Mouse (Mus musculus): Measurements from ENCODE around the gene Mrrf. TPM values are rescaled to one million over a fixed set of nuclear protein-coding genes. Genes with fewer than 3 reads are reported as not detected.

The Mrrf gene
- polyA plus RNA-seq, 1 experiment from 2014 or later, result 21.0 TPM

DNA sequence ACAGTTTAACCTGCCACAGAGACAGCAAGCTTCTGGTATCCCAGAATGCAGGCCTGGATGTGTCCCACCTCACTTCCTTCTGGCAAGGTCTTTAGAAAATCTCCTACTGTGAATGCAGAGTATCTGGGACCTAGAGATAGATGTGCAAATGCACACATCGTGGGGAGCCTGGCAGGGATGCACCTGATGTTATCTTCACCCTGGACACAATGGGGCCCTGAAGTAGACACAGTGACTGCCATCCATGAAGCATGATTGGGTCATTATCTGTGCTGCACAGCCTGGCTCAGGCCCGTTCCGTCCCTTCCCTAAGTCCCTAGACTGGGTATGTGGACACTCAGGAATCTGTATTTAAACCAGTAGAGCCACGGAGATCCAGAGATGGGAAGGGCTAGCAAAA, 68.4 kb downstream of the Mrrf start:
- ATAC-seq (ENCODE audit: low FRiP score, low TSS enrichment) (no peak), DNase-seq (ENCODE audit: low spot score) (no peak)
- Histone ChIP-seq H3K4me1 (replicated peaks; ENCODE audit: control insufficient read depth, insufficient read depth) (0 out of 2 replicates have a peak, but pooled peaks cover 8% of the 10 kb centered on the region), H3K36me3 (ENCODE audit: control insufficient read depth, insufficient read depth, low read length) (no peaks in the 10 kb centered on the region), H3K27me3 (ENCODE audit: control insufficient read depth, insufficient read depth, low read length) (no peaks in the 10 kb centered on the region), H3K9me3 (ENCODE audit: control insufficient read depth, low read length) (no peaks in the 10 kb centered on the region), H3K9ac (ENCODE audit: low read length) (no peak overlapping the region), H3K4me3 (ENCODE audit: low read depth, low read length) (no peak overlapping the region), H3K27ac (replicated peaks) (no peak overlapping the region), H3K4me2 (replicated peaks; ENCODE audit: low read depth) (no peak overlapping the region)
- TF ChIP-seq EP300 (optimal IDR thresholded peaks at IDR 0.05), result no peak
- TF ChIP-seq CTCF (IDR thresholded peaks at IDR 0.05; ENCODE audit: low read depth), result no peak
- 77% methylated on average over 4 of the region's 4 CpGs for WGBS

DNA sequence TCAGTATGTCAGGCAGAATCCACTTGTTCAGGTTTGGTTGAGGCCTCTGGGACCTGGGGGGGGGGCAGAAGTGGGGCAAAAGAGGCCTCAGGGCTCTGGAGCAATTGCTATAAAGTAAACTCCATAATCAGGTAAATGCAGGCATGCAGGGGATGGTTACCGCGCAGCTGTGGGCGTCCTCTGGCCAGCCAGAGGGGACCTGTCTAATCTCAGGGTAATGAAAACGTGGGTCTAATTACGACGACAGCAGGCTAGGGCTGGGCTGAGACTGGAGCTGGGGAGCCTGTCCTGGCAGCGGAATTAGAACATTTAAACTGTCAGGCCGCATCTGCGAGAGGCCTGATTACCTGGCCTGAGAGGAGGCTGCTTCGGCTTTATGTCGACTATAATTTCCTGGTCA, 70.9 kb downstream of the Mrrf start:
- no peaks in the 10 kb centered on the region for H3K36me3 ChIP-seq (ENCODE audit: control insufficient read depth, insufficient read depth, low read length)

DNA sequence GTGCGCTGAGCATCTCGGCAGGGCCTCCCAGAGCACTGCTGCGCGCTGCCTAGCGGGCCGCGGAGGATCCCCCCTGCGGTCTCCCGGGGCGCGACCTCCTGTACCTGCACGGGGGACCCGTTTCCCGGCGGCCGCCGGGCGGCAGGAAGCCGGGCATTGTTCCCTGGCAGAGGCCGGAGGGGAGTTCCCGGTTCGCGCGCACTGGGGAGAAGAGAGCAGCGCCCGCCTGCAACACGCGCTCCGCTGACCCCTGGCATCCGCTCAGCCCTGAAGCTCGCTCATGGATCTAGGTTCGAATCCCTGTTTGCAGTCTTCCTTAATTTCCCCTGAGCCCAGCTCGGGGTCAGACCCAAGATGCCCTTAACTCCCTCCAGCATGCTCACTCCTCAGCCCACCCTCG, 74.6 kb downstream of the Mrrf start:
- Histone ChIP-seq H3K27me3 (ENCODE audit: control insufficient read depth, insufficient read depth, low read length) (peaks cover 3% of the 10 kb centered on the region; the same call in 1 of the 2 replicates), H3K9ac (ENCODE audit: low read length) (0 out of 2 replicates have a peak overlapping the region, but pooled peaks have one; percentile 31), H3K4me3 (ENCODE audit: low read depth, low read length) (no peak overlapping the region), H3K4me2 (replicated peaks; ENCODE audit: low read depth) (0 out of 2 replicates have a peak overlapping the region, but pooled peaks have one; percentile 17), H3K4me1 (replicated peaks; ENCODE audit: control insufficient read depth, insufficient read depth) (no peaks in the 10 kb centered on the region), H3K36me3 (ENCODE audit: control insufficient read depth, insufficient read depth, low read length) (no peaks in the 10 kb centered on the region), H3K27ac (replicated peaks) (no peak overlapping the region), H3K9me3 (ENCODE audit: control insufficient read depth, low read length) (no peaks in the 10 kb centered on the region)
- whole genome bisulfite sequencing, result 12% methylated on average over 26 of the region's 34 CpGs
- TF ChIP-seq CTCF (IDR thresholded peaks at IDR 0.05; ENCODE audit: low read depth) (no peak), EP300 (optimal IDR thresholded peaks at IDR 0.05) (no peak)
- DNase-seq (ENCODE audit: low spot score), result no peak
- ATAC-seq (ENCODE audit: low FRiP score, low TSS enrichment), result no peak

More for the DNA sequence above, 70.9 kb downstream of the Mrrf start:
- Histone ChIP-seq H3K27me3 (ENCODE audit: control insufficient read depth, insufficient read depth, low read length) (peaks cover 3% of the 10 kb centered on the region; the same call in 1 of the 2 replicates), H3K9ac (ENCODE audit: low read length) (no peak overlapping the region), H3K9me3 (ENCODE audit: control insufficient read depth, low read length) (no peaks in the 10 kb centered on the region), H3K4me2 (replicated peaks; ENCODE audit: low read depth) (no peak overlapping the region), H3K4me3 (ENCODE audit: low read depth, low read length) (no peak overlapping the region), H3K4me1 (replicated peaks; ENCODE audit: control insufficient read depth, insufficient read depth) (0 out of 2 replicates have a peak, but pooled peaks cover 2% of the 10 kb centered on the region), H3K27ac (replicated peaks) (no peak overlapping the region)
- ATAC-seq (ENCODE audit: low FRiP score, low TSS enrichment) (no peak), DNase-seq (ENCODE audit: low spot score) (no peak)
- 66% methylated on average over 11 of the region's 11 CpGs for WGBS
- no peak for TF ChIP-seq CTCF (IDR thresholded peaks at IDR 0.05; ENCODE audit: low read depth)
- TF ChIP-seq EP300 (optimal IDR thresholded peaks at IDR 0.05), result no peak

DNA sequence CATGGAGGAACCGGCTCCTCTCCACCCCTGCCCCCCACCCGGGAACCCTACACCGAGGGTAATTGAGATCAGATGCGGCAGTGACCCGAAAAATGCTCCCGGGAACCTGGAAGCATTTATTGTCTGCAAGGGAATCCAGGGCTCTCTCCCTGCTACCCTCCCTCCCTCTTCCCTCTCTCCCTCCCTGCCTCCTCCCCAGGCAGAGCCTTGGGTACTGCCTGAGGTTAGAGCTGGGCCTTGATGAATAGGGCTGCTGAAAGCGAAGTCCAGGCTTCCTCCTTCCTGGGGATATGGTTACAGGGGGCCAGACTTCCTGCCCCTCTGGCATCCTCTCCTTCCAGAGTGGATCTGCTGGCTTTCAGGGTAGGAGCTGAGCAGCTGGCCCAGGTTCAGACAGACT, 75.6 kb downstream of the Mrrf start:
- Histone ChIP-seq H3K4me2 (replicated peaks; ENCODE audit: low read depth) (no peak overlapping the region), H3K4me3 (ENCODE audit: low read depth, low read length) (no peak overlapping the region), H3K27me3 (ENCODE audit: control insufficient read depth, insufficient read depth, low read length) (peaks cover 3% of the 10 kb centered on the region; the same call in 1 of the 2 replicates), H3K27ac (replicated peaks) (no peak overlapping the region), H3K9me3 (ENCODE audit: control insufficient read depth, low read length) (no peaks in the 10 kb centered on the region), H3K9ac (ENCODE audit: low read length) (no peak overlapping the region), H3K36me3 (ENCODE audit: control insufficient read depth, insufficient read depth, low read length) (no peaks in the 10 kb centered on the region), H3K4me1 (replicated peaks; ENCODE audit: control insufficient read depth, insufficient read depth) (no peaks in the 10 kb centered on the region; the same call in 1 of the 2 replicates)
- no peak for DNase-seq (ENCODE audit: low spot score)
- TF ChIP-seq CTCF (IDR thresholded peaks at IDR 0.05; ENCODE audit: low read depth) (no peak), EP300 (optimal IDR thresholded peaks at IDR 0.05) (no peak)
- ATAC-seq (ENCODE audit: low FRiP score, low TSS enrichment), result no peak
- 73% methylated on average over 7 of the region's 7 CpGs for WGBS

DNA sequence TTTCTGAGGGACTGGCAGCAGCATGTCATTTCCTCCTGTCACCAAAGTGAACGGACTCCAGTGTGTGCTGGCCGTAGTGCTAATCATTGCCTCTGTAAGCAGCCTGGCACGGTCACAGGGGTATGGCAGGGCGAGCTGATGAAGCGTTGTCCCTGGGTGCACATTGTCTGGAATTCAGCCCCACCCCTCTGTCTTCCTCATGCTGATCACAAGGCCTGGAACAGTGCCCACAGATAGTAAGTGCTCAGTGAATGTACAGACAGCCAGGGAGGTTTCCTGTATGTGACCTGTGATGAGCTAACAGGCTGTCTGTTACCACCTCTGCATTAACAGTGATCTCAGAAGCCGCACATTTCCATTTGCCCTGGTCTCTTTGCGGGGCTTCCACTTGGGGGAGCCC, 76.9 kb downstream of the Mrrf start:
- WGBS, result 51% methylated on average over 7 of the region's 7 CpGs
- Histone ChIP-seq H3K9me3 (ENCODE audit: control insufficient read depth, low read length) (no peaks in the 10 kb centered on the region), H3K27ac (replicated peaks) (no peak overlapping the region), H3K4me1 (replicated peaks; ENCODE audit: control insufficient read depth, insufficient read depth) (peaks cover 4% of the 10 kb centered on the region; the same call in 1 of the 2 replicates), H3K4me2 (replicated peaks; ENCODE audit: low read depth) (no peak overlapping the region), H3K27me3 (ENCODE audit: control insufficient read depth, insufficient read depth, low read length) (peaks cover 3% of the 10 kb centered on the region; the same call in 1 of the 2 replicates), H3K4me3 (ENCODE audit: low read depth, low read length) (no peak overlapping the region), H3K9ac (ENCODE audit: low read length) (no peak overlapping the region), H3K36me3 (ENCODE audit: control insufficient read depth, insufficient read depth, low read length) (no peaks in the 10 kb centered on the region)
- ATAC-seq (ENCODE audit: low FRiP score, low TSS enrichment), result no peak
- TF ChIP-seq EP300 (optimal IDR thresholded peaks at IDR 0.05) (no peak), CTCF (IDR thresholded peaks at IDR 0.05; ENCODE audit: low read depth) (no peak)
- DNase-seq (ENCODE audit: low spot score), result no peak

DNA sequence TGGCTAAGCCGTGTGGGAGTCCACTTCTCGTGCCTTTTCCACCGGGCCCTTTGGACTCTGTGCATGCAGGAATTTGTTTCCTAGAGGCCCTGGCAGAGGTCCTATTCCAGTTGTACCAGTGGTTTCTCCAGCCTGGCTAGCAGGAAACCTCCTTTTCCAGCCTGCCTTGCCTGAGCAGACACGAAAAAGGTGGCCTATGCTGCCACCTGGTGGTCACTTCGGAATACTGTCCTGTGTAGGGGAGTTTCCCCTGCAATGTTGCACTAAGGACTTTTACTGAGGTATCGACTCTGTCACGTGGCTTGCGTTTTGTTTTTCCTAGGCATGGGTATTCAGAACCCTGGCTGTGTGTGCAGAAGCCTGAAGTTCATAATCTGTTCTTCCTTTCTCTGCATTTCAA, 77.8 kb downstream of the Mrrf start:
- Histone ChIP-seq H3K4me1 (replicated peaks; ENCODE audit: control insufficient read depth, insufficient read depth) (peaks cover 4% of the 10 kb centered on the region; the same call in 1 of the 2 replicates), H3K9ac (ENCODE audit: low read length) (no peak overlapping the region), H3K4me3 (ENCODE audit: low read depth, low read length) (no peak overlapping the region), H3K4me2 (replicated peaks; ENCODE audit: low read depth) (peak overlapping the region; percentile 32; the same call in 1 of the 2 replicates), H3K27ac (replicated peaks) (no peak overlapping the region), H3K36me3 (ENCODE audit: control insufficient read depth, insufficient read depth, low read length) (no peaks in the 10 kb centered on the region), H3K27me3 (ENCODE audit: control insufficient read depth, insufficient read depth, low read length) (peaks cover 3% of the 10 kb centered on the region; the same call in 1 of the 2 replicates), H3K9me3 (ENCODE audit: control insufficient read depth, low read length) (no peaks in the 10 kb centered on the region)
- DNase-seq (ENCODE audit: low spot score) (peak; percentile 90), ATAC-seq (ENCODE audit: low FRiP score, low TSS enrichment) (peak; percentile 86)
- WGBS, result 2% methylated on average over 8 of the region's 8 CpGs
- peak; percentile 90 for TF ChIP-seq CTCF (IDR thresholded peaks at IDR 0.05; ENCODE audit: low read depth)
- TF ChIP-seq EP300 (optimal IDR thresholded peaks at IDR 0.05), result no peak
